Mouse (Mus musculus): Measurements from ENCODE around the gene D17H6S53E.
A peak's percentile ranks its signal among the peaks of the same experiment; 100 is the strongest.

GRCm38 (mm10) chr17:35088151-35088550 is 38.0 kb upstream of the D17H6S53E start:
- peak; percentile 35 for TF ChIP-seq CTCF (conservative IDR thresholded peaks at IDR 0.05; ENCODE audit: low read length)
- TF ChIP-seq POU5F1 (IDR thresholded peaks at IDR 0.05; ENCODE audit: borderline replicate concordance, low read length) = no peak
- TF ChIP-seq NANOG (IDR thresholded peaks at IDR 0.05; ENCODE audit: borderline replicate concordance, low read length) = no peak
